Mouse (Mus musculus) hindbrain, embryonic 16.5 days (tissue): ENCODE measurements around the gene Dcaf11. TPM values are rescaled to one million over a fixed set of nuclear protein-coding genes. Genes with fewer than 3 reads are reported as not detected.

Experiments used
- ATAC-seq: fragments of 200-750 bp; cut with Nextera tagmentation; 2 replicates; pipeline ENCODE4 v1.8.0; 2017; ENCODE audit warnings: moderate TSS enrichment, moderate library complexity
- H3K27ac ChIP-seq: fragments of 300-500 bp; sonication (generic); 2 replicates; pipeline ENCODE4 v1.5.1; 2014; ENCODE audit warnings: low read depth, mild to moderate bottlenecking, control low read depth, low read length, moderate library complexity
- H3K27me3 ChIP-seq: fragments of 300-500 bp; sonication (generic); replicated peaks from 2 replicates; pipeline ENCODE4 v1.6.1; 2014; ENCODE audit warnings: low read length; ENCODE audit not compliant: control insufficient read depth, insufficient read depth
- H3K36me3 ChIP-seq: fragments of 300-500 bp; sonication (generic); 2 replicates; pipeline ENCODE4 v1.6.1; 2014; ENCODE audit warnings: mild to moderate bottlenecking, low read length, moderate library complexity, mixed read lengths; ENCODE audit not compliant: control insufficient read depth, insufficient read depth
- H3K4me1 ChIP-seq: fragments of 300-500 bp; sonication (generic); 2 replicates; pipeline ENCODE4 v1.6.1; 2014; ENCODE audit warnings: low read depth, low read length; ENCODE audit not compliant: control insufficient read depth, insufficient read depth
- H3K4me2 ChIP-seq: fragments of 300-500 bp; sonication (generic); 2 replicates; pipeline ENCODE4 v1.6.1; 2014; ENCODE audit warnings: mild to moderate bottlenecking, low read length, control low read depth, moderate library complexity
- H3K4me3 ChIP-seq: fragments of 300-500 bp; sonication (generic); 2 replicates; pipeline ENCODE4 v1.5.1; 2014; ENCODE audit warnings: mild to moderate bottlenecking, low read length, control low read depth, moderate library complexity
- H3K9ac ChIP-seq: fragments of 300-500 bp; sonication (generic); 2 replicates; pipeline ENCODE4 v1.6.1; 2014; ENCODE audit warnings: low read depth, mild to moderate bottlenecking, control low read depth, low read length, moderate library complexity
- H3K9me3 ChIP-seq: fragments of 300-500 bp; sonication (generic); 2 replicates; pipeline ENCODE4 v1.6.1; 2014; ENCODE audit warnings: mild to moderate bottlenecking, low read length, moderate library complexity; ENCODE audit not compliant: control insufficient read depth
- WGBS: fragments of 180-500 bp; shearing (Covaris S2); extraction: QIAGEN DNeasy Blood & Tissue Kit; methylation state at CpG from one replicate; pipeline ENCODE4 v1.1.7; 2014; 5-methylcytosine and 5-hydroxymethylcytosine counted together
- polyA plus RNA-seq: library from polyadenylated mRNA; unstranded; fragments of >200 nt; fragmentation: Nextera tagmentation; extraction: Ambion mirVana; gene quantifications from 2 replicates; pipeline ENCODE4 v1.2.1, GENCODE M21; 2015

Gene Dcaf11
- polyA plus RNA-seq, 1 experiment from 2014 or later, result 110 TPM

- Histone ChIP-seq H3K4me3 (no peak overlapping the region), H3K36me3 (peaks cover 2% of the 10 kb centered on the region; the same call in 1 of the 2 replicates), H3K9ac (no peak overlapping the region), H3K4me2 (no peak overlapping the region), H3K27ac (no peak overlapping the region), H3K27me3 (no peaks in the 10 kb centered on the region), H3K4me1 (peaks cover 29% of the 10 kb centered on the region), H3K9me3 (no peaks in the 10 kb centered on the region)
- 97% methylated on average over 5 of the region's 5 CpGs for WGBS
- ATAC-seq, result no peak
These were observed 29.5 kb downstream of the Dcaf11 start for GRCm38 (mm10) chr14:55589271-55589670.

- peak overlapping the region; percentile 94 for H3K27ac ChIP-seq
- peak overlapping the region; percentile 69; the same call in 1 of the 2 replicates for H3K9ac ChIP-seq
- peak overlapping the region; percentile 56 for H3K4me3 ChIP-seq
- no peak for ATAC-seq
- H3K4me2 ChIP-seq, result peak overlapping the region; percentile 83
- H3K36me3 ChIP-seq, result peaks cover 5% of the 10 kb centered on the region
- H3K27me3 ChIP-seq, result no peaks in the 10 kb centered on the region
- 92% methylated on average over 11 of the region's 11 CpGs for WGBS
- no peaks in the 10 kb centered on the region for H3K9me3 ChIP-seq
- peaks cover 29% of the 10 kb centered on the region for H3K4me1 ChIP-seq
These were observed 30.1 kb downstream of the Dcaf11 start for GRCm38 (mm10) chr14:55589771-55590448.

- Histone ChIP-seq H3K4me3 (peak within 1 kb of the TSS; percentile 56), H3K9ac (peak within 1 kb of the TSS; percentile 69), H3K27me3 (no peaks in the 10 kb centered on the region), H3K27ac (peak within 1 kb of the TSS; percentile 94), H3K4me1 (peaks cover 26% of the 10 kb centered on the region), H3K4me2 (peak within 1 kb of the TSS; percentile 83), H3K36me3 (peaks cover 12% of the 10 kb centered on the region), H3K9me3 (no peaks in the 10 kb centered on the region)
- peak; percentile 96 for ATAC-seq
- WGBS, result 0% methylated on average over 22 of the region's 22 CpGs
These were observed 31.0 kb downstream of the Dcaf11 start, which contains the start of gene Psme2 for GRCm38 (mm10) chr14:55590748-55591330. Gene Psme2 (minus strand): TSS chr14:55591113.

GRCm38 (mm10) chr14:55591331-55591891 is 31.6 kb downstream of the Dcaf11 start, which contains the start of gene Rnf31:
Gene Rnf31 (plus strand): TSS chr14:55591708.
- ATAC-seq, result peak; percentile 90
- H3K4me2 ChIP-seq, result peak within 1 kb of the TSS; percentile 83
- 0% methylated on average over 33 of the region's 33 CpGs for WGBS
- H3K4me3 ChIP-seq, result peak within 1 kb of the TSS; percentile 56
- H3K4me1 ChIP-seq, result peaks cover 26% of the 10 kb centered on the region
- H3K9me3 ChIP-seq, result no peaks in the 10 kb centered on the region
- H3K9ac ChIP-seq, result peak within 1 kb of the TSS; percentile 69
- no peaks in the 10 kb centered on the region for H3K27me3 ChIP-seq
- peak within 1 kb of the TSS; percentile 94 for H3K27ac ChIP-seq
- H3K36me3 ChIP-seq, result peaks cover 17% of the 10 kb centered on the region

- Histone ChIP-seq H3K9me3 (no peaks in the 10 kb centered on the region), H3K27ac (peak overlapping the region; percentile 94), H3K4me3 (peak overlapping the region; percentile 56), H3K4me1 (peaks cover 26% of the 10 kb centered on the region), H3K4me2 (peak overlapping the region; percentile 83), H3K27me3 (no peaks in the 10 kb centered on the region), H3K36me3 (peaks cover 22% of the 10 kb centered on the region), H3K9ac (peak overlapping the region; percentile 69)
- ATAC-seq, result no peak
- 9% methylated on average over 16 of the region's 16 CpGs for WGBS
These were observed 32.4 kb downstream of the Dcaf11 start for GRCm38 (mm10) chr14:55592226-55592625.

DNA sequence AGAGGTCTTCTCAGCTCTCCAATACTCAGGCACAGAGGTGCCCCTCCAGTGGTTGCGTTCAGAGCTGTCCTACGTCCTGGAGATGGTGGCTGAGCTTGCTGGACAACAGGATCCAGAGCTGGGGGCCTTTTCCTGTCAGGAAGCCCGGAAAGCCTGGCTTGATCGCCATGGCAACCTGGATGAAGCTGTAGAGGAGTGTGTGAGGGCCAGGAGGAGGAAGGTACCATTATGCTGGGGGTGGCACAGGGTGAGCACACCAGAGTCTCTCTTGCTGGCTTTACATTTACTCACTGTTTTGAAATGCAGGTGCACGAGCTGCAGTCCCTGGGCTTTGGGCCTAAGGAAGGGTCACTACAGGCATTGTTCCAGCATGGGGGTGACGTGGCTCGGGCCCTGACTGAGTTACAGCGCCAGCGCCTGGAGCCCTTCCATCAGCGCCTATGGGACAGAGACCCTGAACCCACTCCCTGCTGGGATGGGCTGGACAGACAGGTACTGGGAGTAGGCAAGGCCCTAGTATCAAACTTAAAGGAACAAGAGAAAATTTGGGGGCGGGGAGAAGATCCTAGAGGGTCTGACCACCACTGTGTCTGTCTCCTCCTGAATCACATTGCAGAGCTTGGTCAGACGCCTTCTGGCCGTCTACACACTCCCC is 36.4 kb downstream of the Dcaf11 start:
- no peak overlapping the region for H3K4me2 ChIP-seq
- H3K4me1 ChIP-seq, result peaks cover 17% of the 10 kb centered on the region
- peaks cover 38% of the 10 kb centered on the region for H3K36me3 ChIP-seq
- H3K9me3 ChIP-seq, result no peaks in the 10 kb centered on the region
- no peak overlapping the region for H3K4me3 ChIP-seq
- no peak overlapping the region for H3K27ac ChIP-seq
- H3K9ac ChIP-seq, result no peak overlapping the region
- no peaks in the 10 kb centered on the region for H3K27me3 ChIP-seq
- 69% methylated on average over 13 of the region's 13 CpGs for WGBS
- ATAC-seq, result no peak

GRCm38 (mm10) chr14:55598521-55599390 is 39.0 kb downstream of the Dcaf11 start:
- no peaks in the 10 kb centered on the region for H3K9me3 ChIP-seq
- peaks cover 1% of the 10 kb centered on the region for H3K4me1 ChIP-seq
- no peak overlapping the region for H3K4me3 ChIP-seq
- H3K27me3 ChIP-seq, result no peaks in the 10 kb centered on the region
- no peak overlapping the region for H3K27ac ChIP-seq
- WGBS, result 95% methylated on average over 21 of the region's 21 CpGs
- H3K36me3 ChIP-seq, result peaks cover 56% of the 10 kb centered on the region
- no peak for ATAC-seq
- H3K4me2 ChIP-seq, result no peak overlapping the region
- no peak overlapping the region for H3K9ac ChIP-seq

DNA sequence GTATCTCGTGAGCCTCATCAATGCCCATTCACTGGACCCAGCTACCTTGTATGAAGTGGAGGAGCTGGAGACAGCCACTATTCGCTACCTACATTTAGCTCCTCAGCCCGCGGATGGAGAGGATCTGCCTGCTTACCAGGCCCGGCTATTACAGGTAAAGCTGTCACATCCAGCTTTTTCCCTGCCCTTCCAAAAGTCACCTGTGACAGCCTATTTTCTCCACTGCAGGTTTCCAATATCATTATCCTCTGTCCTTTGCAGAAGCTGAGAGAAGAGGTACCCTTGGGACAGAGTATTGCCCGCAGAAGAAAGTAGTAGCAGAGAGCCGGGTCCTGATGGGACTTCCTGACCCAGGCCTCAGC is 43.4 kb downstream of the Dcaf11 start, which contains the start of gene Irf9:
Irf9 (plus strand) TSS at position 301 of the 362 bp plus-strand sequence.
- Histone ChIP-seq H3K4me3 (peak within 1 kb of the TSS; percentile 35), H3K4me1 (no peaks in the 10 kb centered on the region), H3K27me3 (no peaks in the 10 kb centered on the region), H3K27ac (peak within 1 kb of the TSS; percentile 49), H3K36me3 (peaks cover 51% of the 10 kb centered on the region), H3K4me2 (peak within 1 kb of the TSS; percentile 49), H3K9me3 (no peaks in the 10 kb centered on the region), H3K9ac (peak within 1 kb of the TSS; percentile 57)
- ATAC-seq, result no peak
- WGBS, result 92% methylated on average over 7 of the region's 7 CpGs
